Mouse (Mus musculus): Measurements from ENCODE around the gene Olfr894. TPM values are rescaled to one million over a fixed set of nuclear protein-coding genes. Genes with fewer than 3 reads are reported as not detected.

Olfr894 gene
- not detected in 2 replicates for polyA plus RNA-seq (2012; rRNA removed)

DNA sequence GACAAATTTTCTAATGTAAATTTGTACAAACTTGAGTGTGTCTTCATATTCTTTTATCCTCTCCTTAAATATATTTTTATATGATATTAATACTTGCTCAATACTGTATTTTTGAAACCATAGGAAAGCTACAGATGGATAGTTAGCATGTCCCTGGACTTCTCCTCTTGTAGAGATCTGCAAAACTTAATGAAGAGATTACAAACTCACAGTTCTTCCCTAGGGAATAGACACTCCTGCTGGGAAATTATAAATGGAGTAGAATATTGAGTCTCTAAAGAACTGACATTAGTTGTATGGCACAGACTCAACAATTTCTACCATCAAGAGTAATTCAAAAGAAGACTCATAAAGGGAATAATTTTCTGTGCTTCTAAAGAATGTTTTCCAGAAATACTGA lies at the start of gene Olfr894:
Gene Olfr894 (plus strand): TSS at position 301 of the 400 bp plus-strand sequence.

DNA sequence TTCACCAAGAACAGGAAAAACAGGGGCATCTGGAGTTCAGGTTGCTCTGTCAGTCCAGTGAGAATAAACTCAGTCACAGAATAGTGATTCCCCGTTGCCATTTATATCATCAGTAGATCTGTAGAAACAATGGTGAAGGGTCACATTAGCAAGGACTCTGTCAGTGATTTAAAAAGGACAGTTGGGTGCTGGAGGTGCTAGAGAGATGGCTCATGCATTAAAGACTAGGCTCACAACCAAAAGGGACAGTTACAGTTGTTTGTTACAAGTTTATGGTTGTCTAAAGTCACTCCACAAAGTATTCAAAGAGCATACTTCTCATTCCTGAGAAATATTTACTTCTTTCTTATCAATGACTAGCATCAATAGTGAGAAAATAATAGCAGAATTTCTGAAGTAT lies 37.1 kb upstream of the Olfr894 start, which contains the start of gene Olfr891:
Gene Olfr891 (minus strand): TSS at position 101 of the 400 bp plus-strand sequence.

DNA sequence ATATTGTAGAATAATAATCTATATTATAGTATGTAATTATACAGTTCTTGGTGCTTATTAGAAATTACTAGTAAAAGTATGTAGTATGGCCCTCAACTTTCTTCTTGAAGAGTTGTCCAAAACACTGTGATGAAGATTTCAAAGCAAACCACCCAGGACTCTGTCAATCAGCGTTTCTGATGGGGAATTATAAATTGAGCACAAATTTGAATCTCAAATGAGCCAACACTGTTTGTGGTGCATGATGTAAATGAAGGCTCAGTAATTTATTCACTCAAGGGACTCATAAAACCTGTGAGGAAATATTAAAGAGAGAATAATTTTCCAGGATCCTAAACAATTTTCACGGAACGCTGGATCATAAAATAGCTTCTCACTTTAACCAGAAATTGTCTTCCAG lies 9.8 kb upstream of the Olfr894 start, which contains the start of gene Olfr893:
Gene Olfr893 (plus strand): TSS at position 301 of the 400 bp plus-strand sequence.

DNA sequence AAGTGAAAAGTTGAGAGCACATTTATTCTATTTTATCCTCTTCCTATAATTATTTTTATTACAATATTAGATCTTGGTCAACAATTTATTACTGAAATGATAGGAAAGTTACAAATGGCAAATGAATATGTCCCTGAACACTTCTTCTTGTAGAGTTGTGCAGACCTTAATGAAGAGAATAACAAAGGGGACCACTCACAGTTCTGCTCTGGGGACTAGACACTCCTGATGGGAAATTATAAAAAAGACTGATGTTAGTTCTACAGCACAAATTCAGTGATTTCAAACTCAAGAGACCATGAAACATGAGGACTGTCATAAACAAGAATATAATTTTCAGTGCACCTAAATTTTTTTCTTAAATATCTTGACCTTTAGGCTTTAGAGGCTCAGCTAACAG lies 34.6 kb downstream of the Olfr894 start, which contains the start of gene Olfr143:
Gene Olfr143 (plus strand): TSS at position 301 of the 400 bp plus-strand sequence.

DNA sequence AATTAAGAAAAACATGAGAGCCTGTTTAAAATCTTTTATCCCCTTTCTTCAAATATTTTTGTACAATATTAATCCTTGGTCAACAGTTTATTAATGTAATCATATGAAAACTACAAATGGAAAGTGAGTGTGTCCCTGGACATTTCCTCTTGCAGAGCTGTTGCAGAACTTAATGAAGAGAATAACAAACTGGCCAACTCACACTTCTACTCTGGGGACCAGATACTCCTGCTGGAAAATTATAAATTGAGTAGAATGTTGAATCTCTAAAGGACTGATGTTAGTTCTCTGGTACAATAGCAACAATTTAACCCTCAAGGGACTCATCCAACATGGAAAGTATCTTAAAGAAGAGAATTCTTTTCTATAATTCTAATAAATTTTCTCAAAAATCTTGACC lies 49.7 kb downstream of the Olfr894 start, which contains the start of gene Olfr895:
Gene Olfr895 (plus strand): TSS at position 301 of the 400 bp plus-strand sequence.

Other genes with a start within 250 kb of the Olfr894 start
- not detected in 2 replicates for gene Olfr881, start 226.2 kb upstream of the Olfr894 start, polyA plus RNA-seq (2012; rRNA removed)
- not detected in 2 replicates for gene Olfr883, start 192.2 kb upstream of the Olfr894 start, polyA plus RNA-seq (2012; rRNA removed)
- not detected in 2 replicates for gene Olfr884, start 171.5 kb upstream of the Olfr894 start, polyA plus RNA-seq (2012; rRNA removed)
- gene Olfr885, start 156.7 kb upstream of the Olfr894 start, polyA plus RNA-seq (2012; rRNA removed) = not detected in 2 replicates
- gene Olfr887, start 134.0 kb upstream of the Olfr894 start, polyA plus RNA-seq (2012; rRNA removed) = not detected in 2 replicates
- not detected in 2 replicates for gene Olfr888, start 109.9 kb upstream of the Olfr894 start, polyA plus RNA-seq (2012; rRNA removed)
- under 0.01 TPM in 1 of 2 replicates, not detected in the other for gene Olfr889, start 102.9 kb upstream of the Olfr894 start, polyA plus RNA-seq (2012; rRNA removed)
- not detected in 2 replicates for gene Olfr890, start 75.5 kb upstream of the Olfr894 start, polyA plus RNA-seq (2012; rRNA removed)
- not detected in 2 replicates for gene Olfr891, start 37.2 kb upstream of the Olfr894 start, polyA plus RNA-seq (2012; rRNA removed)
- not detected in 2 replicates for gene Olfr893, start 9.7 kb upstream of the Olfr894 start, polyA plus RNA-seq (2012; rRNA removed)
- gene Olfr143, start 34.7 kb downstream of the Olfr894 start, polyA plus RNA-seq (2012; rRNA removed) = not detected in 2 replicates
- not detected in 2 replicates for gene Olfr895, start 49.8 kb downstream of the Olfr894 start, polyA plus RNA-seq (2012; rRNA removed)
- not detected in 2 replicates for gene Olfr896-ps1, start 73.1 kb downstream of the Olfr894 start, polyA plus RNA-seq (2012; rRNA removed)
- not detected in 2 replicates for gene Olfr25, start 111.0 kb downstream of the Olfr894 start, polyA plus RNA-seq (2012; rRNA removed)
- not detected in 2 replicates for gene Olfr898, start 130.4 kb downstream of the Olfr894 start, polyA plus RNA-seq (2012; rRNA removed)
- gene Olfr250, start 148.8 kb downstream of the Olfr894 start, polyA plus RNA-seq (2012; rRNA removed) = not detected in 2 replicates
- not detected in 2 replicates for gene Olfr251, start 159.0 kb downstream of the Olfr894 start, polyA plus RNA-seq (2012; rRNA removed)
- not detected in 2 replicates for gene Olfr147, start 183.6 kb downstream of the Olfr894 start, polyA plus RNA-seq (2012; rRNA removed)
- not detected in 2 replicates for gene Olfr901, start 211.4 kb downstream of the Olfr894 start, polyA plus RNA-seq (2012; rRNA removed)
- not detected in 2 replicates for gene Olfr902, start 229.6 kb downstream of the Olfr894 start, polyA plus RNA-seq (2012; rRNA removed)
- gene Olfr904, start 245.1 kb downstream of the Olfr894 start, polyA plus RNA-seq (2012; rRNA removed) = not detected in 2 replicates

All from liver, embryonic 18 days (tissue).